In genomic region chr4:27049971-27050370, GRCm38 (mm10) we compare ENCODE assay signal across 27 mouse cellular contexts.
DNase-seq lines count a peak whose midpoint lies in the region; ATAC-seq and TF ChIP-seq lines count a peak whose summit lies in the region.
"Had no signal": no experiment of that assay in that cellular context is flagged by ENCODE, and none has a peak within 500 bp of the region (broad histone marks: within the 10 kb centered on the region; RNA-seq: fewer than 3 reads in every experiment).

No protein-coding gene starts in this region.

- no peak for TF ChIP-seq POLR2A in lung, adult 2 months (IDR thresholded peaks at IDR 0.05; ENCODE audit: borderline replicate concordance, extremely low read depth, low read depth, low read length)

- no peaks in the 10 kb centered on the region for H3K4me1 ChIP-seq in lung, adult 2 months (ENCODE audit: control insufficient read depth, insufficient read depth, low read length)
- H3K4me1 ChIP-seq: embryonic facial prominence, embryonic 10.5 days; embryonic facial prominence, embryonic 13.5 days; forebrain, embryonic 12.5 days; forebrain, embryonic 15.5 days; heart, embryonic 10.5 days; heart, embryonic 13.5 days had no signal

- no peak for TF ChIP-seq CTCF in lung, adult 2 months (IDR thresholded peaks at IDR 0.05; ENCODE audit: insufficient read depth, low read length)

- intact Hi-C loops in gastrocnemius, postnatal 14 days (cut with DNase I; ENCODE audit: low total_unique reads), result no loop called here

- no peak for ATAC-seq in cerebellum, adult (ENCODE audit: insufficient number of reproducible peaks, low FRiP score, low TSS enrichment)
- ATAC-seq: forebrain, embryonic 15.5 days; hindbrain, postnatal 0 days; inflammation-experienced regulatory T-cells, adult 6 months; intestine, embryonic 16.5 days; Patski had no signal

- 79% methylated on average over 4 of the region's 4 CpGs for WGBS in lung, adult 2 months

- DNase-seq in cerebellum, adult 11-12 months, result peak; percentile 43
- peak; percentile 17 for DNase-seq in cerebellum, adult 9-10 months
- peak; percentile 36 to 77 for DNase-seq in cerebellum, postnatal 14 days
- no peak for DNase-seq in gastrocnemius, postnatal 14 days
- no peak for DNase-seq in natural killer cell, adult 2 months (ENCODE audit: low spot score in 2 of 2)
- no peak for DNase-seq in lung, adult 2 months
- DNase-seq: adrenal gland, adult 2 months; adrenal gland, postnatal 14 days; B cell, adult 2 months; embryo, embryonic 11 days; gastrocnemius, postnatal 36 days; heart, adult 2 months; heart, postnatal 14 days; heart, postnatal 4 days; kidney, adult 2 months had no signal

- no peak overlapping the region for H3K4me3 ChIP-seq in lung, adult 2 months (replicated peaks; ENCODE audit: extremely low read depth, low read depth, low read length)
- H3K4me3 ChIP-seq: embryonic facial prominence, embryonic 10.5 days; embryonic facial prominence, embryonic 13.5 days; erythroblast, embryonic 14.5 days; forebrain, embryonic 12.5 days; forebrain, embryonic 15.5 days; heart, adult 2 months; heart, embryonic 10.5 days; heart, embryonic 13.5 days had no signal

Comparison
In these comparisons a context has a peak if more than half of its experiments do, and no peak if none do; other contexts are left out.
1. DNase-seq: peak in cerebellum, adult 11-12 months (single experiment), cerebellum, adult 9-10 months (single experiment) and cerebellum, postnatal 14 days (2 of 2); none in gastrocnemius, postnatal 14 days (single experiment), natural killer cell, adult 2 months (0 of 2) and lung, adult 2 months (single experiment).